Mouse (Mus musculus) liver, embryonic 14.5 days (tissue): ENCODE results near the gene Baz2a.

ENCODE experiments used
- CTCF ChIP-seq: IDR thresholded peaks from 2 replicates; pipeline ENCODE4 v1.5.1; 2016; ENCODE audit warnings: antibody characterized with exemption, low read depth, control low read depth
- EP300 ChIP-seq: IDR thresholded peaks from 2 replicates; pipeline ENCODE4 v1.6.1; 2016; ENCODE audit warnings: antibody characterized with exemption, low read depth

- no peak for TF ChIP-seq EP300
- TF ChIP-seq CTCF: no peak
Measured at GRCm38 (mm10) chr10:128082477-128082808, 8.9 kb upstream of the Baz2a start.
